Mouse (Mus musculus): ENCODE results near the gene Htra1. TPM values are rescaled to one million over a fixed set of nuclear protein-coding genes. Genes with fewer than 3 reads are reported as not detected.

Htra1 gene
- polyA plus RNA-seq, 1 experiment, result 176 TPM

GRCm38 (mm10) chr7:130900233-130900848, 35.6 kb upstream of the Htra1 start:
- H3K4me2 ChIP-seq (ENCODE audit: low read depth), result no peak overlapping the region
- TF ChIP-seq POLR2A (IDR thresholded peaks at IDR 0.05; ENCODE audit: insufficient read length, low read depth) (no peak), CEBPB (IDR thresholded peaks at IDR 0.05; ENCODE audit: insufficient read depth, poor library complexity, severe bottlenecking) (no peak), USF1 (IDR thresholded peaks at IDR 0.05; ENCODE audit: low read depth) (no peak), E2F4 (IDR thresholded peaks at IDR 0.05; ENCODE audit: insufficient read depth) (no peak), MYOD1 (IDR thresholded peaks at IDR 0.05; ENCODE audit: control insufficient read depth in 1 of 3, insufficient read length in 2 of 3, low read depth in 2 of 3) (no peak), MYOG (IDR thresholded peaks at IDR 0.05; ENCODE audit: control insufficient read depth in 1 of 3, insufficient read depth in 1 of 3, insufficient read length in 2 of 3, low read depth in 2 of 3) (no peak), MAX (IDR thresholded peaks at IDR 0.05; ENCODE audit: low read depth) (no peak), TCF3 (IDR thresholded peaks at IDR 0.05; ENCODE audit: insufficient read length, low read depth) (no peak), POLR2AphosphoS2 (IDR thresholded peaks at IDR 0.05; ENCODE audit: insufficient read length, low read depth) (no peak), TCF12 (IDR thresholded peaks at IDR 0.05; ENCODE audit: insufficient read depth, poor library complexity, severe bottlenecking) (no peak), REST (IDR thresholded peaks at IDR 0.05; ENCODE audit: insufficient read depth, insufficient read length) (no peak), SRF (IDR thresholded peaks at IDR 0.05; ENCODE audit: control insufficient read depth, insufficient read length, low read depth) (no peak)

GRCm38 (mm10) chr7:130902929-130903328, 33.0 kb upstream of the Htra1 start:
- H3K27me3 ChIP-seq (ENCODE audit: control insufficient read depth, insufficient read depth, insufficient read length), result no peaks in the 10 kb centered on the region
- no peak overlapping the region for H3K4me2 ChIP-seq (ENCODE audit: low read depth)
- TF ChIP-seq TCF3 (IDR thresholded peaks at IDR 0.05; ENCODE audit: insufficient read length, low read depth) (no peak), E2F4 (IDR thresholded peaks at IDR 0.05; ENCODE audit: insufficient read depth) (no peak), TCF12 (IDR thresholded peaks at IDR 0.05; ENCODE audit: insufficient read depth, poor library complexity, severe bottlenecking) (no peak), MYOG (IDR thresholded peaks at IDR 0.05; ENCODE audit: control insufficient read depth in 1 of 3, insufficient read depth in 1 of 3, insufficient read length in 2 of 3, low read depth in 2 of 3) (no peak), REST (IDR thresholded peaks at IDR 0.05; ENCODE audit: insufficient read depth, insufficient read length) (no peak), CEBPB (IDR thresholded peaks at IDR 0.05; ENCODE audit: insufficient read depth, poor library complexity, severe bottlenecking) (no peak), MYOD1 (IDR thresholded peaks at IDR 0.05; ENCODE audit: control insufficient read depth in 1 of 3, insufficient read length in 2 of 3, low read depth in 2 of 3) (no peak), USF1 (IDR thresholded peaks at IDR 0.05; ENCODE audit: low read depth) (no peak)
- no peak overlapping the region for H3K4me3 ChIP-seq
- peaks cover 30% of the 10 kb centered on the region for H3K36me3 ChIP-seq (ENCODE audit: control insufficient read depth, insufficient read depth)
- H3K79me2 ChIP-seq (ENCODE audit: control insufficient read depth, insufficient read depth), result no peaks in the 10 kb centered on the region
- H3ac ChIP-seq (ENCODE audit: control insufficient read depth, insufficient read length), result no peak overlapping the region

More at GRCm38 (mm10) chr7:130900233-130900848, 35.6 kb upstream of the Htra1 start:
- no peak overlapping the region for H3ac ChIP-seq (ENCODE audit: control insufficient read depth, insufficient read length)
- no peaks in the 10 kb centered on the region for H3K27me3 ChIP-seq (ENCODE audit: control insufficient read depth, insufficient read depth, insufficient read length)
- peaks cover 38% of the 10 kb centered on the region for H3K36me3 ChIP-seq (ENCODE audit: control insufficient read depth, insufficient read depth)
- no peak overlapping the region for H3K4me3 ChIP-seq
- H3K79me2 ChIP-seq (ENCODE audit: control insufficient read depth, insufficient read depth), result no peaks in the 10 kb centered on the region

GRCm38 (mm10) chr7:130903505-130904074, 32.3 kb upstream of the Htra1 start:
- no peaks in the 10 kb centered on the region for H3K27me3 ChIP-seq (ENCODE audit: control insufficient read depth, insufficient read depth, insufficient read length)
- no peaks in the 10 kb centered on the region for H3K79me2 ChIP-seq (ENCODE audit: control insufficient read depth, insufficient read depth)
- H3K36me3 ChIP-seq (ENCODE audit: control insufficient read depth, insufficient read depth), result peaks cover 33% of the 10 kb centered on the region
- TF ChIP-seq E2F4 (IDR thresholded peaks at IDR 0.05; ENCODE audit: insufficient read depth), result no peak
- no peak for TF ChIP-seq CEBPB (IDR thresholded peaks at IDR 0.05; ENCODE audit: insufficient read depth, poor library complexity, severe bottlenecking)
- H3K4me2 ChIP-seq (ENCODE audit: low read depth), result no peak overlapping the region
- H3K4me3 ChIP-seq, result no peak overlapping the region
- H3ac ChIP-seq (ENCODE audit: control insufficient read depth, insufficient read length), result no peak overlapping the region

DNA sequence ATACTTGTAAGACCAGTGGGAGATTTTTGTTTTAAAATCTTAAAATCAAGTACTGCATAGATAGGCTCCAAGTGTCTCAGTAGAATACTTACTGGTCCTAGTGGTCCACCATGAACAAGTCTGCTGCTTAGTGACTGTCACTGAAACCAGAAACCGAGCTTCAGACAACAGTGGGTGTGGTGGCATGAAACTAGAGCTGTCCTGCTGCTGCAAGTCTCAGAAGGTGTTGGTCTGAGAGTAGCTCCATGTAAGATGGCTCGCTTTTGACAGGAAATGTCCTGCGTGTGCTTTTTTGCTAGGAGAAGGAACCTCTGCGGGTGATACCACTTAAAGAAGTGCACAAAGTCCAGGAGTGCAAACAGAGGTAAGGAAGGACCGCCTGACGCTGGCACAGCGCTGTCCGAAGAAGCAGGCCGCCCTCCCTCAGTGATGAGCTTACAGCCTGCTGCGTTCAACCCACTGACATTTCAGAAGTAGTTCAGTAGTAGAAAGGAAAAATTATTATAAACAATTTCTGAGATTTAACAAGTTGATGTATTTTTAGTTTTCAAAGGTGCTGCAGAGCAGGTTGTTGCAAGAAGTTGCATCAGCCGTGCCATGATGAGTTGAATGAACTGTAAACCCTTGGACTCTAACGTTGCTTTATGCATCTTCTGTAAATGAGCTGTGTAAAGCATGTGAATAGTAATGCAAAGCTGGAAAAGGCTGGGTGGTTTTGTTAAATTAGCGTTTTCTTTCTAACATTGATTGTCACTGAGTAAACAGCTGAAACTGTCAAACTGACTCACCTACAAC, 31.1 kb upstream of the Htra1 start:
- no peaks in the 10 kb centered on the region for H3K27me3 ChIP-seq (ENCODE audit: control insufficient read depth, insufficient read depth, insufficient read length)
- H3ac ChIP-seq (ENCODE audit: control insufficient read depth, insufficient read length), result no peak overlapping the region
- H3K4me2 ChIP-seq (ENCODE audit: low read depth), result peak overlapping the region; percentile 49
- no peak for TF ChIP-seq MAX (IDR thresholded peaks at IDR 0.05; ENCODE audit: low read depth)
- TF ChIP-seq CEBPB (IDR thresholded peaks at IDR 0.05; ENCODE audit: insufficient read depth, poor library complexity, severe bottlenecking), result peak; percentile 98
- no peak for TF ChIP-seq TCF12 (IDR thresholded peaks at IDR 0.05; ENCODE audit: insufficient read depth, poor library complexity, severe bottlenecking)
- H3K36me3 ChIP-seq (ENCODE audit: control insufficient read depth, insufficient read depth), result peaks cover 35% of the 10 kb centered on the region
- H3K4me3 ChIP-seq, result no peak overlapping the region
- no peaks in the 10 kb centered on the region for H3K79me2 ChIP-seq (ENCODE audit: control insufficient read depth, insufficient read depth)

DNA sequence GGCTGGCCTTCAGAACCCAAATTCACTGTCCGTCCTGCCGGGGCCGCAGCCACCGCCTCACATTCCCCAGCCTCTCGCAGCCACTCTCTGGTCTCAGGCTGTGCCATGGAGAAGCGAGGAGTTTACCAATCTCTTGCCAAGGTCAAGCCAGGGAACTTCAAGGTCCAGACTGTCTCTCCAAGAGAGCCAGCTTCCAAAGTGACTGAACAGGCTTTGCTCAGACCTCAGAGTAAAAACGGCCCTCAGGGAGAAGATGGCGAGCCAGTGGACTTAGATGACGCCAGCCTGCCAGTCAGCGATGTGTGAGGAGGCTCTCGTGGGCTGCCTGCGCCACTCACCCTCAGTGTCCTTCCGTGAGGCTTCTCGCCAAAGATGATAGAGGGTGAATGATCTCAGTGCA, 25.1 kb upstream of the Htra1 start:
- H3K36me3 ChIP-seq (ENCODE audit: control insufficient read depth, insufficient read depth), result peaks cover 43% of the 10 kb centered on the region
- TF ChIP-seq TCF3 (IDR thresholded peaks at IDR 0.05; ENCODE audit: insufficient read length, low read depth) (no peak), POLR2AphosphoS2 (IDR thresholded peaks at IDR 0.05; ENCODE audit: insufficient read length, low read depth) (no peak), MYOG (IDR thresholded peaks at IDR 0.05; ENCODE audit: control insufficient read depth in 1 of 3, insufficient read depth in 1 of 3, insufficient read length in 2 of 3, low read depth in 2 of 3) (no peak), TCF12 (IDR thresholded peaks at IDR 0.05; ENCODE audit: insufficient read depth, poor library complexity, severe bottlenecking) (no peak), REST (IDR thresholded peaks at IDR 0.05; ENCODE audit: insufficient read depth, insufficient read length) (no peak)
- no peaks in the 10 kb centered on the region for H3K79me2 ChIP-seq (ENCODE audit: control insufficient read depth, insufficient read depth)
- H3K4me3 ChIP-seq, result no peak overlapping the region
- no peak overlapping the region for H3ac ChIP-seq (ENCODE audit: control insufficient read depth, insufficient read length)
- no peaks in the 10 kb centered on the region for H3K27me3 ChIP-seq (ENCODE audit: control insufficient read depth, insufficient read depth, insufficient read length)
- no peak overlapping the region for H3K4me2 ChIP-seq (ENCODE audit: low read depth)

Data from myocyte (in vitro differentiated cells).